Mouse (Mus musculus) lung, adult 2 months (tissue): ENCODE data around the gene Ralb. TPM values are rescaled to one million over a fixed set of nuclear protein-coding genes. Genes with fewer than 3 reads are reported as not detected.

Experiments
- DNase-seq: peaks from one replicate; pipeline ENCODE4 v3.0.0; 2022
- H3K4me1 ChIP-seq: fragments of 200-500 bp; 2 replicates; pipeline ENCODE4 v1.6.1; 2011; ENCODE audit warnings: low read length; ENCODE audit not compliant: control insufficient read depth, insufficient read depth
- H3K4me3 ChIP-seq: fragments of 200-500 bp; replicated peaks from 2 replicates; pipeline ENCODE3; 2011; ENCODE audit warnings: low read depth, mild to moderate bottlenecking, control low read depth, low read length; ENCODE audit errors: extremely low read depth
- CTCF ChIP-seq: fragments of 200-500 bp; IDR thresholded peaks from 2 replicates; pipeline ENCODE4 v1.5.1; 2011; ENCODE audit warnings: mild to moderate bottlenecking, low read length, control low read depth; ENCODE audit not compliant: insufficient read depth
- POLR2A ChIP-seq: fragments of 200-500 bp; IDR thresholded peaks from 2 replicates; pipeline ENCODE4 v1.6.1; 2011; ENCODE audit warnings: low read depth, mild to moderate bottlenecking, control low read depth, low read length, borderline replicate concordance; ENCODE audit errors: extremely low read depth
- WGBS: fragments of 180-500 bp; shearing (Covaris S2); methylation state at CpG from one replicate; pipeline ENCODE4 v1.1.7; 2018; 5-methylcytosine and 5-hydroxymethylcytosine counted together
- polyA plus RNA-seq: library from polyadenylated mRNA; depleted of rRNA; stranded (reverse); fragments of >200 nt; gene quantifications from 2 replicates; pipeline ENCODE4 v1.2.3, GENCODE M21; 2012

The Ralb gene
- polyA plus RNA-seq, 1 experiment = 54.1 TPM

DNA sequence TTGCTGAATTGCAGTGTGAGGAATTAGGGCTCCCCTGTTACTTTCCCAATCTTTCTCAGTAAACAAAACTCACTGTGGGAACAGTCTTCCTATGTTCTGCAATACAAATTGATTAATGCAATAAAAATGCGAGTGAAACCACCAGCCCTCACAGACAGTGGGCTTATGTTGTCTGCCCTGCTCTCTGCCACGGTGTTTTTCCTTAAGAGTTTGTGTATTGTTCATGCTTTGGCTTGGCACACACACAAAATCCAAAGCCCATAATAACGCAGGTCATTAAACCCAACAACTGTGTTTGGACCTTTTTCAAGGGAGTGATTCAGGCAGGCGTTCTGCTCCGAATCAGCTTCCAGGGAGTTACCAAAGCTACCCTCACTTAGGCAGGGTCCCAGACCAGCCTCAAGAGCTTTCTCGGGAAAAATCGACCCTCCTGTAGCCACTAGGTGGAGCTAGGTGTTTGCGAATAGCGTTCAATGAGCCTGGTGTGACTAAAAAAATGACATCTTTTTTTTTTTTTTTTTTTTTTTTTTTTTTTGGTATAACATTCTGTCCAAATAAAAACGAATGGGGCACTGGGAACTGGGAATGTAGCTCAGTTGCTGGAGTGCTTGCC is 46.5 kb downstream of the Ralb start:
- peak; percentile 70 for TF ChIP-seq CTCF
- no peak for TF ChIP-seq POLR2A
- DNase-seq = peak; percentile 53
- Histone ChIP-seq H3K4me1 (no peaks in the 10 kb centered on the region), H3K4me3 (no peak overlapping the region)
- WGBS = 6% methylated on average over 10 of the region's 10 CpGs

DNA sequence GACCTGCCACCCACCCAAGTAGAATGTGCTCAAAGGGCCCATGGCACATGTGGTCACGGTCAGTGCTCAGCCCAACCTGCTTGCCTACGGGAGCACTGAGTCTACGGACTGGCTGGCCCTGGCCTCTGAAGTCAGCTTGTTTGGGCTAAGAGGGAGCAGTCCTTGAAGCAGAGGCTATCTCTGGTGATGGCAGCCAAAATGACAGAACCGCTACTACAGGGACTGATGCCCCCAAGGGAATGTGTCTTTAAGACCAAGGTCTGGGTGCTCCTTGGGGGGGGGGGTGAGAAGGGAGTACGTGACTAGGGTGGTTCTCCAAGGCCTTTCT is 47.1 kb downstream of the Ralb start:
- Histone ChIP-seq H3K4me3 (no peak overlapping the region), H3K4me1 (no peaks in the 10 kb centered on the region)
- DNase-seq = no peak
- WGBS = 57% methylated on average over 5 of the region's 5 CpGs
- TF ChIP-seq POLR2A (no peak), CTCF (no peak)

GRCm38 (mm10) chr1:119456671-119457527 is 47.7 kb downstream of the Ralb start:
- no peak for TF ChIP-seq POLR2A
- no peak for TF ChIP-seq CTCF

GRCm38 (mm10) chr1:119453731-119454130 is 50.9 kb downstream of the Ralb start:
- TF ChIP-seq POLR2A (no peak), CTCF (no peak)

More at GRCm38 (mm10) chr1:119456671-119457527, 47.7 kb downstream of the Ralb start:
- 40% methylated on average over 19 of the region's 19 CpGs for WGBS
- DNase-seq = no peak
- Histone ChIP-seq H3K4me1 (no peaks in the 10 kb centered on the region), H3K4me3 (no peak overlapping the region)

DNA sequence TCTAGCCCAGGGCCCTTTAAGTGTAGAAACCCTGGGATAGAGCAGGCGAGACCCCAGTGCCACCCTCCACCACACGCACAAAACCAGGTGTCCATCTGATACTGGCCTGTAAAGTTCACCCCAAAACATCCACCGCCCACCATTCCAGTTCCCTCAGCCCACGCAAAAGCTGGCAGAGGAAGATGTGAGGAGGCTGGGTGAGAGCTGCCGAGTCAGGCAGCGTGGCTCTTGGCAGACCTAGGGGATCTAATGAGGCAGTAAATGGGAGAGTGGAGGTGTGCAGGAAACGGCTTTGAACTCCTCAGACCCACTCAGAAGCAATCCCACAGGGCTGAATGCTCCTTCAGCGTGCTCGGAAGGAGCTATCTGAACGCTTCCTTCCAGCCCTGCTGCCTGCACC is 53.2 kb downstream of the Ralb start:
- TF ChIP-seq CTCF = no peak
- no peak for TF ChIP-seq POLR2A
- Histone ChIP-seq H3K4me3 (no peak overlapping the region), H3K4me1 (no peaks in the 10 kb centered on the region)
- 70% methylated on average over 10 of the region's 10 CpGs for WGBS
- DNase-seq = no peak

More at GRCm38 (mm10) chr1:119453731-119454130, 50.9 kb downstream of the Ralb start:
- Histone ChIP-seq H3K4me3 (no peak overlapping the region), H3K4me1 (no peaks in the 10 kb centered on the region)
- DNase-seq = no peak
- 29% methylated on average over 3 of the region's 4 CpGs for WGBS

DNA sequence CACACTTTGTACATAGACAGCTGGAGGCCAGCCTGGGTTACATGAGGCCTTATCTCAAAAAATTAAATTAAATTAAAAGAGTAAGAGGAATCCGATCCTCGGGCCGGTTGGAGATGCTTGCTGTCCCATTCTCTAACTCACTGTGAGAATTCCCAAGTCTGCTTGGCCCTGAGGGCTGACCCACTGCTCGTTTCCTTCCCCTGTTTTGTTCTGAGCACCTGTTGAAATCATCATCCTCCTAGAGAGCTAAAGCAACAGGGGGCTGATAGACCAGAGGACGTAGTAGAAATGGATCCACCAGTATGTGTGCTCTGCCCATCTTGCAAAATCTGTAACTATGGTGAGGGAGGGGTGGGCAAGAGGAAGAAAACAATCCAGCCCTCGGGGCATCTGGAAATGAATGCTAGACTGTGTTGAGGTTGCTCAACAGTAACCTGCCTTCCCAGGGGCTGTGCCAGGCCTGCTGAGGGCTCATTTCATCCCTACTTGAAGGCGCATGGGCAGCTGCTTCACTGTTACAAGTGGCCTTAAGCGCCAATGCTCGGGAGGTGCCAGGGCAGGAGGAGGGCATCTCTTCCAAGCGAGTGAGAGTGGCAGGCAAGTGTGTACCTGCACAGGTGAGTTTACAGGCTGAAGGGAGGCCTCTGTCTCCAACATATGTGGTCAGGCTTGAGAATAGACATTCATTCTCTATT is 53.8 kb downstream of the Ralb start:
- no peak overlapping the region for H3K4me3 ChIP-seq
- TF ChIP-seq POLR2A (no peak), CTCF (no peak)
- peak; percentile 35 for DNase-seq
- no peaks in the 10 kb centered on the region for H3K4me1 ChIP-seq
- 74% methylated on average over 10 of the region's 10 CpGs for WGBS

DNA sequence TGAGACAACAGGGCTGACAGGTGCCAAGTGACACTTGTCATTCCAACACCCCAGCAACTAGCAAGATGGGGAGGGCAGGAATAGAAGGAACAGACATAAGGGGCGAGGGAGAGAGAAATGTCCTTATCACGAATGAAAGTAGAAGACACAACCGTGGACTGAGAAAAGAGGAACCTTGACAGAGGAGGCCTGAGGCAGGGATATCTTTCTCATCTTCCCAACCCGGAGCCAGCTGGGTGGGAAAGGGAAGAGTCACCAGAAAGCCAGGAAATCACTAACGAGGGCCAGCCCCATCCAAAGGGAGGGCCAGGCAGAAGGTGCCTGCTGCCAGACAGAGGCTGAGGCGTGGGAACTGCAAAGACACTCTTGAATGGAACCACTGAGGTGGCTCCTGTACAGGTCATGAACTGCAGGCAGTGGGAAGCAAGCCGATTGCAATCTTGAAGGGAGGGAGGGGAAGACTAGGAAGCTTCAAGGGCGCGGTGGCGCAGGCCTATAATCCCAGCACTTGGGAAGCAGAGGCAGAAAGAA is 57.8 kb downstream of the Ralb start:
- WGBS = 37% methylated on average over 10 of the region's 10 CpGs
- DNase-seq = no peak
- Histone ChIP-seq H3K4me3 (no peak overlapping the region), H3K4me1 (no peaks in the 10 kb centered on the region)
- TF ChIP-seq POLR2A (no peak), CTCF (no peak)

GRCm38 (mm10) chr1:119443591-119444350 is 60.8 kb downstream of the Ralb start:
- no peak for DNase-seq
- Histone ChIP-seq H3K4me1 (no peaks in the 10 kb centered on the region), H3K4me3 (no peak overlapping the region)
- TF ChIP-seq POLR2A (no peak), CTCF (peak; percentile 7; the same call in 1 of the 2 replicates)
- 85% methylated on average over 21 of the region's 21 CpGs for WGBS

DNA sequence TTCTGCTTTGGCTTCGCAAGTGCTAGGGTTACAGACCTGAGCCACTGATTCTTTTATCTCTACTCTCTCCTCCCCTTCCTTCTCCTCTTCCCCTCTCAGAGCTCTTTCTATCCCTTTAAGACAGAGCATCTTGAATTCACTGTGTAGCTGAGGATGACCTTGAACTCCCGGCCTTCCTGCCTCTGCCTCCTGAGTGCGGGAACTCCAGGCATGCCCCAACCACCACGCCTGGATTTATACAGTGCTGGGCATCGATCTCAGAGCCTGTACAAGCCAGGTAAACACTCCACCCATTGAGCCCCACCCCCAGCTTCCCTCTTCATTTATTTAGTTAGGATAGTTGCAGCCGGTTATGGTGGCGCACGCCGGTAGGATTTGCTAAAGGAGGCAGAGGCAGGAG is 61.7 kb downstream of the Ralb start:
- TF ChIP-seq POLR2A (no peak), CTCF (no peak)
- no peak overlapping the region for H3K4me3 ChIP-seq
- WGBS = 85% methylated on average over 9 of the region's 9 CpGs
- no peaks in the 10 kb centered on the region for H3K4me1 ChIP-seq
- no peak for DNase-seq
